ENCODE assay signal across 15 mouse cellular contexts in genomic region chr3:53919941-53920340, GRCm38 (mm10).
"Had no signal": no experiment of that assay in that cellular context is flagged by ENCODE, and none has a peak within 500 bp of the region (broad histone marks: within the 10 kb centered on the region; RNA-seq: fewer than 3 reads in every experiment).

No protein-coding gene starts in this region.

- H3K36me3 ChIP-seq: limb, embryonic 12.5 days; liver, embryonic 13.5 days; midbrain, embryonic 12.5 days; neural tube, embryonic 13.5 days had no signal

- H3K4me1 ChIP-seq: limb, embryonic 12.5 days; liver, embryonic 13.5 days; midbrain, embryonic 12.5 days; neural tube, embryonic 13.5 days had no signal

- H3K4me3 ChIP-seq: limb, embryonic 12.5 days; liver, embryonic 13.5 days; midbrain, embryonic 12.5 days; neural tube, embryonic 13.5 days had no signal

- H3K27ac ChIP-seq: kidney, postnatal 0 days; limb, embryonic 12.5 days; liver, embryonic 13.5 days; midbrain, embryonic 12.5 days; neural tube, embryonic 13.5 days; stomach, postnatal 0 days had no signal

- DNase-seq: kidney, adult 9 months; kidney, postnatal 36 days; liver; liver, embryonic 13.5 days; liver, postnatal 0 days; lung, postnatal 14 days; retina, postnatal 1 day; right cerebral cortex, postnatal 14 days; thymus, adult 18-20 months; thymus, postnatal 14 days had no signal

- H3K27me3 ChIP-seq: limb, embryonic 12.5 days; liver, embryonic 13.5 days; midbrain, embryonic 12.5 days; neural tube, embryonic 13.5 days had no signal
